Mouse (Mus musculus) myocyte (in vitro differentiated cells): ENCODE data around the gene Acat3. TPM values are rescaled to one million over a fixed set of nuclear protein-coding genes. Genes with fewer than 3 reads are reported as not detected.
"Not testable (repeated sequence)": the region's sequence is repeated elsewhere in the genome, so short reads cannot be mapped to it uniquely, and the experiment has no call there.

ENCODE experiments used
- H3K27me3 ChIP-seq: one replicate; pipeline ENCODE4 v1.6.1; 2011; ENCODE audit not compliant: control insufficient read depth, insufficient read depth, insufficient read length
- H3K36me3 ChIP-seq: one replicate; pipeline ENCODE4 v1.6.1; 2011; ENCODE audit not compliant: control insufficient read depth, insufficient read depth
- H3K4me2 ChIP-seq: one replicate; pipeline ENCODE4 v1.6.1; 2011; ENCODE audit warnings: low read depth, control low read depth
- H3K4me3 ChIP-seq: one replicate; pipeline ENCODE4 v1.5.1; 2011; ENCODE audit warnings: mild to moderate bottlenecking, control low read depth, moderate library complexity
- H3K79me2 ChIP-seq: one replicate; pipeline ENCODE4 v1.6.1; 2011; ENCODE audit not compliant: control insufficient read depth, insufficient read depth
- H3ac ChIP-seq: one replicate; pipeline ENCODE4 v1.6.1; 2011; ENCODE audit not compliant: control insufficient read depth, insufficient read length
- CEBPB ChIP-seq: IDR thresholded peaks from 2 replicates; pipeline ENCODE4 v1.6.1; 2011; ENCODE audit warnings: mild to moderate bottlenecking, moderate library complexity; ENCODE audit not compliant: poor library complexity, insufficient read depth, severe bottlenecking
- E2F4 ChIP-seq: IDR thresholded peaks from one replicate; pipeline ENCODE4 v1.6.1; 2011; ENCODE audit warnings: mild to moderate bottlenecking, control low read depth, moderate library complexity; ENCODE audit not compliant: insufficient read depth
- MAX ChIP-seq: IDR thresholded peaks from one replicate; pipeline ENCODE4 v1.6.1; 2011; ENCODE audit warnings: low read depth, mild to moderate bottlenecking, control low read depth
- MYOD1 ChIP-seq, 3 experiments: IDR thresholded peaks; one replicate each; pipeline ENCODE4 v1.6.1; 2011; ENCODE audit warnings: control low read depth in 2 of 3, low read depth in 2 of 3, mild to moderate bottlenecking in 2 of 3, moderate library complexity in 1 of 3; ENCODE audit not compliant: insufficient read length in 2 of 3, control insufficient read depth in 1 of 3
- MYOG ChIP-seq, 3 experiments: IDR thresholded peaks; one replicate each; pipeline ENCODE4 v1.6.1; 2011; ENCODE audit warnings: control low read depth in 2 of 3, low read depth in 2 of 3, mild to moderate bottlenecking in 2 of 3; ENCODE audit not compliant: insufficient read length in 2 of 3, control insufficient read depth in 1 of 3, insufficient read depth in 1 of 3
- POLR2A ChIP-seq: IDR thresholded peaks from one replicate; pipeline ENCODE4 v1.6.1; 2011; ENCODE audit warnings: low read depth, mild to moderate bottlenecking, control low read depth, moderate library complexity; ENCODE audit not compliant: insufficient read length
- POLR2AphosphoS2 ChIP-seq: IDR thresholded peaks from one replicate; pipeline ENCODE4 v1.6.1; 2011; ENCODE audit warnings: low read depth, control low read depth; ENCODE audit not compliant: insufficient read length
- REST ChIP-seq: IDR thresholded peaks from one replicate; pipeline ENCODE4 v1.6.1; 2011; ENCODE audit warnings: mild to moderate bottlenecking, control low read depth, moderate library complexity; ENCODE audit not compliant: insufficient read depth, insufficient read length
- SRF ChIP-seq: IDR thresholded peaks from one replicate; pipeline ENCODE4 v1.6.1; 2011; ENCODE audit warnings: low read depth; ENCODE audit not compliant: control insufficient read depth, insufficient read length
- TCF12 ChIP-seq: IDR thresholded peaks from one replicate; pipeline ENCODE4 v1.6.1; 2011; ENCODE audit warnings: mild to moderate bottlenecking, control low read depth; ENCODE audit not compliant: poor library complexity, insufficient read depth, severe bottlenecking
- TCF3 ChIP-seq: IDR thresholded peaks from one replicate; pipeline ENCODE4 v1.6.1; 2011; ENCODE audit warnings: low read depth, control low read depth; ENCODE audit not compliant: insufficient read length
- USF1 ChIP-seq: IDR thresholded peaks from one replicate; pipeline ENCODE4 v1.6.1; 2011; ENCODE audit warnings: low read depth, mild to moderate bottlenecking, control low read depth, moderate library complexity
- polyA plus RNA-seq: library from polyadenylated mRNA; unstranded; fragments of >200 nt; fragmentation: generic; extraction: Trizol; gene quantifications from one replicate; pipeline ENCODE4 v1.2.1, GENCODE M21; 2012; ENCODE audit warnings: missing spikeins

The Acat3 gene
- polyA plus RNA-seq, 1 experiment, result 0.76 TPM

- H3K79me2 ChIP-seq, result no peaks in the 10 kb centered on the region
- no peaks in the 10 kb centered on the region for H3K36me3 ChIP-seq
- TF ChIP-seq MYOG (IDR thresholded peaks at IDR 0.05; ENCODE audit: control insufficient read depth in 1 of 3, insufficient read depth in 1 of 3, insufficient read length in 2 of 3, low read depth in 2 of 3), result peak in 1 of 3 experiments; percentile 42
- TF ChIP-seq TCF3, result no peak
- TF ChIP-seq MYOD1 (IDR thresholded peaks at IDR 0.05; ENCODE audit: control insufficient read depth in 1 of 3, insufficient read length in 2 of 3, low read depth in 2 of 3), result peak in 1 of 3 experiments; percentile 37
- no peak for TF ChIP-seq TCF12
- no peak overlapping the region for H3ac ChIP-seq
- no peaks in the 10 kb centered on the region for H3K27me3 ChIP-seq
- no peak overlapping the region for H3K4me3 ChIP-seq
- peak overlapping the region; percentile 16 for H3K4me2 ChIP-seq
These were observed 2.9 kb downstream of the Acat3 start for GRCm38 (mm10) chr17:12937412-12937970.

GRCm38 (mm10) chr17:12935719-12936118, 4.7 kb downstream of the Acat3 start:
- H3ac ChIP-seq, result no peak overlapping the region
- no peaks in the 10 kb centered on the region for H3K36me3 ChIP-seq
- no peak overlapping the region for H3K4me2 ChIP-seq
- no peak overlapping the region for H3K4me3 ChIP-seq
- no peak for TF ChIP-seq MYOD1 (IDR thresholded peaks at IDR 0.05; ENCODE audit: control insufficient read depth in 1 of 3, insufficient read length in 2 of 3, low read depth in 2 of 3)
- TF ChIP-seq TCF12, result no peak
- no peak for TF ChIP-seq SRF
- no peak for TF ChIP-seq POLR2A
- TF ChIP-seq MYOG (IDR thresholded peaks at IDR 0.05; ENCODE audit: control insufficient read depth in 1 of 3, insufficient read depth in 1 of 3, insufficient read length in 2 of 3, low read depth in 2 of 3), result no peak
- no peak for TF ChIP-seq REST
- no peak for TF ChIP-seq E2F4
- TF ChIP-seq USF1, result no peak
- TF ChIP-seq MAX, result no peak
- no peak for TF ChIP-seq TCF3
- no peak for TF ChIP-seq CEBPB
- TF ChIP-seq POLR2AphosphoS2, result no peak
- H3K79me2 ChIP-seq, result no peaks in the 10 kb centered on the region
- no peaks in the 10 kb centered on the region for H3K27me3 ChIP-seq

GRCm38 (mm10) chr17:12931576-12931975, 8.8 kb downstream of the Acat3 start:
- not testable (repeated sequence) for H3K4me2 ChIP-seq, H3K36me3 ChIP-seq, H3K79me2 ChIP-seq, H3K27me3 ChIP-seq, H3K4me3 ChIP-seq, H3ac ChIP-seq

GRCm38 (mm10) chr17:12925703-12926180, 14.7 kb downstream of the Acat3 start:
- TF ChIP-seq SRF (no peak), MYOD1 (IDR thresholded peaks at IDR 0.05; ENCODE audit: control insufficient read depth in 1 of 3, insufficient read length in 2 of 3, low read depth in 2 of 3) (no peak), CEBPB (no peak), USF1 (no peak), MAX (no peak), POLR2AphosphoS2 (peak; percentile 25)
- no peak overlapping the region for H3ac ChIP-seq
- no peaks in the 10 kb centered on the region for H3K79me2 ChIP-seq
- no peak overlapping the region for H3K4me2 ChIP-seq
- no peak overlapping the region for H3K4me3 ChIP-seq
- H3K36me3 ChIP-seq, result peaks cover 44% of the 10 kb centered on the region
- no peaks in the 10 kb centered on the region for H3K27me3 ChIP-seq

GRCm38 (mm10) chr17:12925001-12925400, 15.4 kb downstream of the Acat3 start:
- no peak overlapping the region for H3K4me2 ChIP-seq
- H3K36me3 ChIP-seq, result peaks cover 52% of the 10 kb centered on the region
- no peak overlapping the region for H3K4me3 ChIP-seq
- H3K27me3 ChIP-seq, result no peaks in the 10 kb centered on the region
- no peak overlapping the region for H3ac ChIP-seq
- H3K79me2 ChIP-seq, result peaks cover 5% of the 10 kb centered on the region
- TF ChIP-seq POLR2A, result no peak
- no peak for TF ChIP-seq MYOG (IDR thresholded peaks at IDR 0.05; ENCODE audit: control insufficient read depth in 1 of 3, insufficient read depth in 1 of 3, insufficient read length in 2 of 3, low read depth in 2 of 3)
- no peak for TF ChIP-seq E2F4
- TF ChIP-seq CEBPB, result no peak
- no peak for TF ChIP-seq POLR2AphosphoS2
- no peak for TF ChIP-seq USF1
- TF ChIP-seq MYOD1 (IDR thresholded peaks at IDR 0.05; ENCODE audit: control insufficient read depth in 1 of 3, insufficient read length in 2 of 3, low read depth in 2 of 3), result no peak
- no peak for TF ChIP-seq REST
- no peak for TF ChIP-seq TCF3
- no peak for TF ChIP-seq SRF
- TF ChIP-seq TCF12, result no peak
- TF ChIP-seq MAX, result no peak
